Mouse (Mus musculus): Measurements from ENCODE around the gene Daam1. TPM values are rescaled to one million over a fixed set of nuclear protein-coding genes. Genes with fewer than 3 reads are reported as not detected.

Daam1 gene
- polyA plus RNA-seq, 1 experiment from 2014 or later = 19.7 TPM

GRCm38 (mm10) chr12:71981791-71982190 is 150.9 kb downstream of the Daam1 start:
- H3K4me3 ChIP-seq = no peak overlapping the region
- no peak for ATAC-seq (ENCODE audit: low read depth)
- H3K4me2 ChIP-seq = no peak overlapping the region
- H3K9ac ChIP-seq = no peak overlapping the region
- WGBS = 71% methylated on average over 5 of the region's 5 CpGs
- H3K4me1 ChIP-seq (replicated peaks) = no peaks in the 10 kb centered on the region
- H3K27ac ChIP-seq (replicated peaks) = no peak overlapping the region
- H3K27me3 ChIP-seq = no peaks in the 10 kb centered on the region
- H3K36me3 ChIP-seq = peaks cover 92% of the 10 kb centered on the region
- no peaks in the 10 kb centered on the region for H3K9me3 ChIP-seq

- Histone ChIP-seq H3K4me2 (no peak overlapping the region), H3K4me1 (replicated peaks) (no peaks in the 10 kb centered on the region), H3K9me3 (no peaks in the 10 kb centered on the region), H3K9ac (no peak overlapping the region), H3K27me3 (no peaks in the 10 kb centered on the region), H3K4me3 (no peak overlapping the region), H3K36me3 (peaks cover 87% of the 10 kb centered on the region), H3K27ac (replicated peaks) (no peak overlapping the region)
- no peak for ATAC-seq (ENCODE audit: low read depth)
- 86% methylated on average over 10 of the region's 10 CpGs for WGBS
Observed at GRCm38 (mm10) chr12:71983102-71983715, 152.3 kb downstream of the Daam1 start.

GRCm38 (mm10) chr12:71987161-71987560 is 156.3 kb downstream of the Daam1 start:
- 89% methylated on average over 2 of the region's 2 CpGs for WGBS
- no peaks in the 10 kb centered on the region for H3K4me1 ChIP-seq (replicated peaks)
- H3K4me2 ChIP-seq = no peak overlapping the region
- ATAC-seq (ENCODE audit: low read depth) = no peak
- no peak overlapping the region for H3K9ac ChIP-seq
- H3K9me3 ChIP-seq = no peaks in the 10 kb centered on the region
- peaks cover 91% of the 10 kb centered on the region for H3K36me3 ChIP-seq
- no peak overlapping the region for H3K27ac ChIP-seq (replicated peaks)
- no peaks in the 10 kb centered on the region for H3K27me3 ChIP-seq
- no peak overlapping the region for H3K4me3 ChIP-seq

- H3K9me3 ChIP-seq = no peaks in the 10 kb centered on the region
- no peak overlapping the region for H3K27ac ChIP-seq (replicated peaks)
- WGBS = 83% methylated on average over 4 of the region's 4 CpGs
- peaks cover 92% of the 10 kb centered on the region for H3K36me3 ChIP-seq
- H3K4me2 ChIP-seq = no peak overlapping the region
- no peak for ATAC-seq (ENCODE audit: low read depth)
- H3K4me3 ChIP-seq = no peak overlapping the region
- no peak overlapping the region for H3K9ac ChIP-seq
- H3K27me3 ChIP-seq = no peaks in the 10 kb centered on the region
- no peaks in the 10 kb centered on the region for H3K4me1 ChIP-seq (replicated peaks)
Observed at GRCm38 (mm10) chr12:71987885-71988284, 157.0 kb downstream of the Daam1 start.

- Histone ChIP-seq H3K27ac (replicated peaks) (no peak overlapping the region), H3K4me1 (replicated peaks) (no peaks in the 10 kb centered on the region), H3K4me3 (no peak overlapping the region), H3K9ac (no peak overlapping the region), H3K9me3 (no peaks in the 10 kb centered on the region), H3K4me2 (no peak overlapping the region), H3K27me3 (no peaks in the 10 kb centered on the region), H3K36me3 (peaks cover 92% of the 10 kb centered on the region)
- 96% methylated on average over 17 of the region's 17 CpGs for WGBS
- ATAC-seq (ENCODE audit: low read depth) = no peak
Observed at GRCm38 (mm10) chr12:71989596-71989995, 158.7 kb downstream of the Daam1 start.

GRCm38 (mm10) chr12:71992599-71993210 is 161.8 kb downstream of the Daam1 start:
- Histone ChIP-seq H3K36me3 (peaks cover 72% of the 10 kb centered on the region), H3K4me1 (replicated peaks) (no peaks in the 10 kb centered on the region), H3K9me3 (no peaks in the 10 kb centered on the region), H3K27me3 (no peaks in the 10 kb centered on the region), H3K9ac (no peak overlapping the region), H3K4me2 (no peak overlapping the region), H3K27ac (replicated peaks) (no peak overlapping the region), H3K4me3 (no peak overlapping the region)
- ATAC-seq (ENCODE audit: low read depth) = no peak
- 95% methylated on average over 18 of the region's 18 CpGs for WGBS

- Histone ChIP-seq H3K4me2 (no peak overlapping the region), H3K9ac (no peak overlapping the region), H3K27me3 (no peaks in the 10 kb centered on the region), H3K36me3 (peaks cover 41% of the 10 kb centered on the region), H3K4me1 (replicated peaks) (no peaks in the 10 kb centered on the region), H3K9me3 (no peaks in the 10 kb centered on the region), H3K27ac (replicated peaks) (0 out of 2 replicates have a peak overlapping the region, but pooled peaks have one; percentile 9), H3K4me3 (no peak overlapping the region)
- 71% methylated on average over 8 of the region's 8 CpGs for WGBS
- no peak for ATAC-seq (ENCODE audit: low read depth)
Observed at GRCm38 (mm10) chr12:71995831-71996230, 165.0 kb downstream of the Daam1 start.

- Histone ChIP-seq H3K27me3 (no peaks in the 10 kb centered on the region), H3K9ac (no peak overlapping the region), H3K4me2 (no peak overlapping the region), H3K27ac (replicated peaks) (no peak overlapping the region), H3K4me1 (replicated peaks) (no peaks in the 10 kb centered on the region), H3K36me3 (peaks cover 30% of the 10 kb centered on the region), H3K9me3 (no peaks in the 10 kb centered on the region), H3K4me3 (no peak overlapping the region)
- no peak for ATAC-seq (ENCODE audit: low read depth)
- WGBS = 85% methylated on average over 2 of the region's 2 CpGs
Observed at GRCm38 (mm10) chr12:71996920-71997319, 166.0 kb downstream of the Daam1 start.

GRCm38 (mm10) chr12:71997364-71997763 is 166.5 kb downstream of the Daam1 start:
- no peak overlapping the region for H3K4me3 ChIP-seq
- no peak overlapping the region for H3K27ac ChIP-seq (replicated peaks)
- no peak for ATAC-seq (ENCODE audit: low read depth)
- H3K9me3 ChIP-seq = no peaks in the 10 kb centered on the region
- H3K36me3 ChIP-seq = peaks cover 28% of the 10 kb centered on the region
- H3K27me3 ChIP-seq = no peaks in the 10 kb centered on the region
- no peaks in the 10 kb centered on the region for H3K4me1 ChIP-seq (replicated peaks)
- no peak overlapping the region for H3K9ac ChIP-seq
- 75% methylated on average over 4 of the region's 4 CpGs for WGBS
- no peak overlapping the region for H3K4me2 ChIP-seq

- ATAC-seq (ENCODE audit: low read depth) = no peak
- no peaks in the 10 kb centered on the region for H3K9me3 ChIP-seq
- H3K4me2 ChIP-seq = no peak overlapping the region
- H3K9ac ChIP-seq = no peak overlapping the region
- H3K36me3 ChIP-seq = peaks cover 15% of the 10 kb centered on the region
- H3K4me3 ChIP-seq = no peak overlapping the region
- H3K27me3 ChIP-seq = no peaks in the 10 kb centered on the region
- 86% methylated on average over 4 of the region's 4 CpGs for WGBS
- H3K27ac ChIP-seq (replicated peaks) = no peak overlapping the region
- no peaks in the 10 kb centered on the region for H3K4me1 ChIP-seq (replicated peaks)
Observed at GRCm38 (mm10) chr12:71998653-71999052, 167.8 kb downstream of the Daam1 start.

- H3K27me3 ChIP-seq = no peaks in the 10 kb centered on the region
- H3K36me3 ChIP-seq = peaks cover 5% of the 10 kb centered on the region
- no peak overlapping the region for H3K4me2 ChIP-seq
- H3K4me1 ChIP-seq (replicated peaks) = no peaks in the 10 kb centered on the region
- H3K4me3 ChIP-seq = no peak overlapping the region
- 84% methylated on average over 2 of the region's 2 CpGs for WGBS
- no peak overlapping the region for H3K27ac ChIP-seq (replicated peaks)
- no peaks in the 10 kb centered on the region for H3K9me3 ChIP-seq
- no peak overlapping the region for H3K9ac ChIP-seq
- no peak for ATAC-seq (ENCODE audit: low read depth)
Observed at GRCm38 (mm10) chr12:71999671-72000070, 168.8 kb downstream of the Daam1 start.

- Histone ChIP-seq H3K4me3 (no peak overlapping the region), H3K4me2 (no peak overlapping the region), H3K27me3 (no peaks in the 10 kb centered on the region), H3K4me1 (replicated peaks) (no peaks in the 10 kb centered on the region), H3K9me3 (no peaks in the 10 kb centered on the region), H3K9ac (no peak overlapping the region), H3K36me3 (no peaks in the 10 kb centered on the region), H3K27ac (replicated peaks) (no peak overlapping the region)
- ATAC-seq (ENCODE audit: low read depth) = no peak
- WGBS = 78% methylated on average over 1 of the region's 1 CpGs
Observed at GRCm38 (mm10) chr12:72001811-72002210, 170.9 kb downstream of the Daam1 start.

GRCm38 (mm10) chr12:72005307-72005706 is 174.4 kb downstream of the Daam1 start:
- no peak for ATAC-seq (ENCODE audit: low read depth)
- H3K4me1 ChIP-seq (replicated peaks) = no peaks in the 10 kb centered on the region
- no peak overlapping the region for H3K4me3 ChIP-seq
- H3K9ac ChIP-seq = no peak overlapping the region
- no peak overlapping the region for H3K4me2 ChIP-seq
- no peaks in the 10 kb centered on the region for H3K36me3 ChIP-seq
- H3K9me3 ChIP-seq = no peaks in the 10 kb centered on the region
- H3K27ac ChIP-seq (replicated peaks) = no peak overlapping the region
- H3K27me3 ChIP-seq = no peaks in the 10 kb centered on the region
- WGBS = 90% methylated on average over 3 of the region's 3 CpGs
